Mouse (Mus musculus) liver, embryonic 14.5 days (tissue): ENCODE measurements around the gene Spryd3. TPM values are rescaled to one million over a fixed set of nuclear protein-coding genes. Genes with fewer than 3 reads are reported as not detected.

ENCODE experiments used
- ATAC-seq: fragments of 200-750 bp; cut with Nextera tagmentation; 2 replicates; pipeline ENCODE4 v1.8.0; 2017; ENCODE audit warnings: moderate number of reproducible peaks, mild to moderate bottlenecking, moderate library complexity; ENCODE audit not compliant: insufficient read depth
- DNase-seq, 3 experiments: peaks; one replicate each; pipeline ENCODE4 v3.0.0-alpha.2; 2012 to 2013; ENCODE audit warnings: low read depth in 3 of 3, low spot score in 3 of 3
- H3K27ac ChIP-seq: fragments of 300-500 bp; sonication (generic); 2 replicates; pipeline ENCODE4 v1.5.1; 2014; ENCODE audit warnings: moderate library complexity, mild to moderate bottlenecking, control low read depth, inconsistent platforms
- H3K27me3 ChIP-seq: fragments of 300-500 bp; sonication (generic); 2 replicates; pipeline ENCODE4 v1.6.1; 2014; ENCODE audit warnings: mild to moderate bottlenecking, low read length, moderate library complexity; ENCODE audit not compliant: control insufficient read depth, insufficient read depth
- H3K36me3 ChIP-seq: fragments of 300-500 bp; sonication (generic); replicated peaks from 2 replicates; pipeline ENCODE4 v1.6.1; 2014; ENCODE audit warnings: low read depth; ENCODE audit not compliant: control insufficient read depth, insufficient read depth
- H3K4me1 ChIP-seq, 2 experiments: fragments of 200-500 bp in 1 of 2; fragments of 300-500 bp in 1 of 2; sonication (generic) in 1 of 2; replicated peaks; 2 replicates each; pipeline ENCODE4 v1.6.1; 2012 to 2014; ENCODE audit warnings: antibody characterized with exemption in 1 of 2, inconsistent platforms in 1 of 2, low read length in 1 of 2; ENCODE audit not compliant: control insufficient read depth in 2 of 2, insufficient read depth in 2 of 2
- H3K4me2 ChIP-seq: fragments of 300-500 bp; sonication (generic); 2 replicates; pipeline ENCODE4 v1.6.1; 2014; ENCODE audit warnings: low read depth, mild to moderate bottlenecking, control low read depth, moderate library complexity
- H3K4me3 ChIP-seq, 2 experiments: fragments of 200-500 bp in 1 of 2; fragments of 300-500 bp in 1 of 2; sonication (generic) in 1 of 2; 2 replicates each; pipeline ENCODE4 v1.5.1; 2012 to 2014; ENCODE audit warnings: low read depth in 2 of 2, low read length in 2 of 2, mild to moderate bottlenecking in 2 of 2, control low read depth in 1 of 2, inconsistent platforms in 1 of 2, moderate library complexity in 1 of 2; ENCODE audit not compliant: insufficient read depth in 1 of 2
- H3K9ac ChIP-seq: fragments of 300-500 bp; sonication (generic); replicated peaks from 2 replicates; pipeline ENCODE4 v1.6.1; 2014; ENCODE audit warnings: mild to moderate bottlenecking, control low read depth, moderate library complexity
- H3K9me3 ChIP-seq: fragments of 300-500 bp; sonication (generic); 2 replicates; pipeline ENCODE4 v1.6.1; 2016; ENCODE audit warnings: low read length, mixed read lengths; ENCODE audit not compliant: control insufficient read depth
- CTCF ChIP-seq: IDR thresholded peaks from 2 replicates; pipeline ENCODE4 v1.5.1; 2016; ENCODE audit warnings: antibody characterized with exemption, low read depth, control low read depth
- EP300 ChIP-seq: IDR thresholded peaks from 2 replicates; pipeline ENCODE4 v1.6.1; 2016; ENCODE audit warnings: antibody characterized with exemption, low read depth
- WGBS: fragments of 180-500 bp; shearing (Covaris S2); extraction: QIAGEN DNeasy Blood & Tissue Kit; methylation state at CpG from one replicate; pipeline ENCODE4 v1.1.7; 2014; ENCODE audit not compliant: insufficient replicate concordance; 5-methylcytosine and 5-hydroxymethylcytosine counted together
- polyA plus RNA-seq, 2 experiments: library from polyadenylated mRNA; depleted of rRNA in 1 of 2; stranded (reverse) in 1 of 2; unstranded in 1 of 2; fragments of >200 nt; fragmentation: Nextera tagmentation in 1 of 2; extraction: Ambion mirVana in 1 of 2; gene quantifications; 2 replicates each; pipeline versions ENCODE4 v1.2.1 to v1.2.3; 2012 to 2014

Gene Spryd3
- polyA plus RNA-seq, 2 experiments, result 8.8 to 12.5 TPM

GRCm38 (mm10) chr15:102106754-102107456 is 29.1 kb downstream of the Spryd3 start:
- H3K4me1 ChIP-seq, result peaks cover 0 to 14% of the 10 kb centered on the region in 2 experiments; a peak in 1 of 4 replicates
- H3K9me3 ChIP-seq, result no peaks in the 10 kb centered on the region
- peak overlapping the region; percentile 64 for H3K4me2 ChIP-seq
- TF ChIP-seq EP300 (no peak), CTCF (no peak)
- H3K9ac ChIP-seq, result no peak overlapping the region
- DNase-seq, result no peak
- no peak overlapping the region for H3K27ac ChIP-seq
- 30% methylated on average over 38 of the region's 38 CpGs for WGBS
- H3K27me3 ChIP-seq, result peaks cover 6% of the 10 kb centered on the region
- peak overlapping the region; percentile 39 to 40 for H3K4me3 ChIP-seq
- ATAC-seq, result peak; percentile 21; the same call in 1 of the 2 replicates
- H3K36me3 ChIP-seq, result no peaks in the 10 kb centered on the region

- no peaks in the 10 kb centered on the region for H3K9me3 ChIP-seq
- no peak overlapping the region; a peak in 1 of 4 replicates for H3K4me3 ChIP-seq
- DNase-seq (no peak), ATAC-seq (no peak)
- TF ChIP-seq EP300 (no peak), CTCF (peak; percentile 35)
- no peaks in the 10 kb centered on the region for H3K36me3 ChIP-seq
- H3K4me2 ChIP-seq, result peak overlapping the region; percentile 64
- peaks cover 0 to 14% of the 10 kb centered on the region in 2 experiments; a peak in 2 of 4 replicates for H3K4me1 ChIP-seq
- no peak overlapping the region for H3K27ac ChIP-seq
- no peak overlapping the region for H3K9ac ChIP-seq
- 25% methylated on average over 18 of the region's 18 CpGs for WGBS
- H3K27me3 ChIP-seq, result peaks cover 10% of the 10 kb centered on the region
These were observed 30.0 kb downstream of the Spryd3 start for GRCm38 (mm10) chr15:102105764-102106730.

- DNase-seq (no peak), ATAC-seq (no peak)
- no peak overlapping the region for H3K27ac ChIP-seq
- no peaks in the 10 kb centered on the region for H3K36me3 ChIP-seq
- no peak overlapping the region for H3K4me3 ChIP-seq
- no peaks in the 10 kb centered on the region for H3K9me3 ChIP-seq
- H3K4me1 ChIP-seq, result peaks cover 0 to 17% of the 10 kb centered on the region in 2 experiments; a peak in 2 of 4 replicates
- peaks cover 10% of the 10 kb centered on the region for H3K27me3 ChIP-seq
- H3K9ac ChIP-seq, result no peak overlapping the region
- WGBS, result 40% methylated on average over 5 of the region's 5 CpGs
- no peak for TF ChIP-seq CTCF
- no peak overlapping the region for H3K4me2 ChIP-seq
These were observed 30.7 kb downstream of the Spryd3 start for GRCm38 (mm10) chr15:102105360-102105759.

GRCm38 (mm10) chr15:102103947-102104555 is 32.0 kb downstream of the Spryd3 start:
- Histone ChIP-seq H3K4me3 (peak overlapping the region; percentile 1 to 29; a peak in 1 of 4 replicates), H3K36me3 (no peaks in the 10 kb centered on the region), H3K27me3 (peaks cover 12% of the 10 kb centered on the region), H3K9ac (no peak overlapping the region), H3K4me1 (peaks cover 0 to 17% of the 10 kb centered on the region in 2 experiments; a peak in 2 of 4 replicates), H3K9me3 (no peaks in the 10 kb centered on the region), H3K27ac (no peak overlapping the region), H3K4me2 (peak overlapping the region; percentile 3; the same call in 1 of the 2 replicates)
- no peak for DNase-seq
- no peak for ATAC-seq
- TF ChIP-seq CTCF (no peak), EP300 (no peak)
- WGBS, result 41% methylated on average over 12 of the region's 12 CpGs
